ENCODE assay signal across 16 mouse cellular contexts in genomic region chr7:55903766-55904165, GRCm38 (mm10).
"Had no signal": no experiment of that assay in that cellular context is flagged by ENCODE, and none has a peak within 500 bp of the region (broad histone marks: within the 10 kb centered on the region; RNA-seq: fewer than 3 reads in every experiment).

No protein-coding gene starts in this region.

- ATAC-seq: midbrain, embryonic 16.5 days had no signal

- H3K9ac ChIP-seq: liver, embryonic 15.5 days had no signal

- H3K4me2 ChIP-seq: liver, embryonic 11.5 days; liver, embryonic 15.5 days; midbrain, embryonic 11.5 days had no signal

- H3K27me3 ChIP-seq: liver, embryonic 15.5 days; megakaryocyte, embryonic 14.5 days had no signal

- H3K4me1 ChIP-seq: limb, embryonic 10.5 days; liver, embryonic 15.5 days had no signal

- H3K4me3 ChIP-seq: left cerebral cortex, adult 2 months; limb, embryonic 10.5 days; liver, embryonic 15.5 days; megakaryocyte, embryonic 14.5 days had no signal

- DNase-seq: kidney, adult 8-10 months; kidney, postnatal 10 days; kidney, postnatal 4 days; lung, adult 2 months; lung, postnatal 10 days; right cerebral cortex, postnatal 4 days; spleen, adult 18-20 months; thymus, postnatal 36 days had no signal

- H3K9me3 ChIP-seq: limb, embryonic 10.5 days; liver, embryonic 15.5 days; megakaryocyte, embryonic 14.5 days had no signal

- H3K27ac ChIP-seq: left cerebral cortex, adult 2 months; limb, embryonic 10.5 days; liver, embryonic 15.5 days; macrophage had no signal
